Mouse (Mus musculus) intestine, postnatal 0 days (tissue): Measurements from ENCODE around the gene Sec14l2. TPM values are rescaled to one million over a fixed set of nuclear protein-coding genes. Genes with fewer than 3 reads are reported as not detected.

Source experiments
- ATAC-seq: fragments of 200-750 bp; cut with Nextera tagmentation; 2 replicates; pipeline ENCODE4 v1.8.0; 2017; ENCODE audit warnings: mild to moderate bottlenecking, moderate TSS enrichment, moderate library complexity
- H3K27ac ChIP-seq: fragments of 300-500 bp; sonication (generic); 2 replicates; pipeline ENCODE4 v1.5.1; 2014; ENCODE audit warnings: mild to moderate bottlenecking, low read depth, low read length, moderate library complexity
- H3K27me3 ChIP-seq: fragments of 300-500 bp; sonication (generic); replicated peaks from 2 replicates; pipeline ENCODE4 v1.6.1; 2014; ENCODE audit warnings: low read length, mixed read lengths; ENCODE audit not compliant: control insufficient read depth, insufficient read depth
- H3K36me3 ChIP-seq: fragments of 300-500 bp; sonication (generic); 2 replicates; pipeline ENCODE4 v1.6.1; 2014; ENCODE audit warnings: mild to moderate bottlenecking, moderate library complexity; ENCODE audit not compliant: control insufficient read depth, insufficient read depth
- H3K4me1 ChIP-seq: fragments of 300-500 bp; sonication (generic); replicated peaks from 2 replicates; pipeline ENCODE4 v1.6.1; 2014; ENCODE audit warnings: antibody characterized with exemption, low read length, mixed read lengths; ENCODE audit not compliant: control insufficient read depth, insufficient read depth
- H3K4me2 ChIP-seq: fragments of 300-500 bp; sonication (generic); replicated peaks from 2 replicates; pipeline ENCODE4 v1.6.1; 2014; ENCODE audit warnings: low read depth, mild to moderate bottlenecking, moderate library complexity
- H3K4me3 ChIP-seq: fragments of 300-500 bp; sonication (generic); 2 replicates; pipeline ENCODE4 v1.5.1; 2014; ENCODE audit warnings: low read depth, low read length
- H3K9ac ChIP-seq: fragments of 300-500 bp; sonication (generic); 2 replicates; pipeline ENCODE4 v1.6.1; 2014; ENCODE audit warnings: mild to moderate bottlenecking, low read depth, low read length
- H3K9me3 ChIP-seq: fragments of 300-500 bp; sonication (generic); 2 replicates; pipeline ENCODE4 v1.6.1; 2016; ENCODE audit warnings: mixed run types; ENCODE audit not compliant: control insufficient read depth
- CTCF ChIP-seq: sonication (generic); IDR thresholded peaks from 2 replicates; pipeline ENCODE4 v1.5.1; 2016; ENCODE audit warnings: low read depth, mild to moderate bottlenecking, control low read depth, antibody characterized with exemption, moderate library complexity
- WGBS: fragments of 180-500 bp; shearing (Covaris S2); extraction: QIAGEN DNeasy Blood & Tissue Kit; methylation state at CpG from one replicate; pipeline ENCODE4 v1.1.7; 2014; 5-methylcytosine and 5-hydroxymethylcytosine counted together
- polyA plus RNA-seq: library from polyadenylated mRNA; unstranded; fragments of >200 nt; fragmentation: Nextera tagmentation; extraction: Ambion mirVana; gene quantifications from 2 replicates; pipeline ENCODE4 v1.2.1, GENCODE M21; 2015

Gene Sec14l2
- polyA plus RNA-seq, 1 experiment from 2014 or later = 7.6 TPM

DNA sequence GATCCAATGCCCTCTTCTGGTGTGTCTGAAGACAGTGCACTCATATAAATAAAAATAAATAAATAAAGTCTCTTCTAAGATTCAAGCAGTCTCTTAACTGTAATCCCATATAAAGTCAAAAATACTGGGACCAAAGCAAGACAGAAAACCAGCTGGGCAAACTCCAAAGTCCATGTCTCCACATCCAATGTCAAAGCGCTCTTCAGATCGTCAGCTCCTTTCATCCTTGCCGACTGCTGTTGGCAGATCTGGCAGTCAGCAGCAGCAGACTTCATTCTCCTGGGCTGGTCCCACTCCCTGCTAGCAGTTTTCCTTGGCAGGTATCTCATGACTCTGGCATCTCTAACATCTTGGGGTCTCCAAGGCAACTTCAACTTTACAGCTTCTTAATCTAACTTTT, 35.5 kb upstream of the Sec14l2 start:
- Histone ChIP-seq H3K4me2 (no peak overlapping the region), H3K9me3 (no peaks in the 10 kb centered on the region), H3K27ac (no peak overlapping the region), H3K9ac (no peak overlapping the region), H3K4me1 (no peaks in the 10 kb centered on the region), H3K4me3 (no peak overlapping the region), H3K27me3 (no peaks in the 10 kb centered on the region), H3K36me3 (no peaks in the 10 kb centered on the region; the same call in 1 of the 2 replicates)
- 86% methylated on average over 3 of the region's 3 CpGs for WGBS
- no peak for ATAC-seq
- TF ChIP-seq CTCF = no peak

DNA sequence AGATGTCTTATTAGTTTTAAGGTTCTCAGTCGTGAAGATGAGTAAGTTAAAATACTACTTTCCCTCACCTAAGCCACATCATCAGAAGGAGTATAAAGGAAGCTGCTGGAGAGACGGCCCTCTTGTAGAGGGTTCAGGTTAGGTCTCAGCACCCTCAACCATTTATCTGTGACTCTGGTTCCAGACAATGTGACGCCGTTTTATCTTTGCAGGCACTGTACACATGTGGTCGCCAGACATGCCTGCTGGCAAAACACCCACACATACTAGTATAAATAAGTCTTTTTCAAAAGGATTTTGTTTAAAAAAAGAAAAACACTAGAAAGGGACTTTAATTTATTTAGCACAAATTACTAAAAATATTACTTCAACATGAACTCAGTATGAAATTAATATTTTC, 32.4 kb upstream of the Sec14l2 start:
- no peak overlapping the region for H3K9ac ChIP-seq
- H3K4me1 ChIP-seq = no peaks in the 10 kb centered on the region
- no peaks in the 10 kb centered on the region for H3K9me3 ChIP-seq
- ATAC-seq = no peak
- no peaks in the 10 kb centered on the region for H3K27me3 ChIP-seq
- TF ChIP-seq CTCF = no peak
- no peak overlapping the region for H3K27ac ChIP-seq
- no peak overlapping the region for H3K4me3 ChIP-seq
- H3K36me3 ChIP-seq = no peaks in the 10 kb centered on the region
- no peak overlapping the region for H3K4me2 ChIP-seq
- WGBS = 72% methylated on average over 5 of the region's 5 CpGs

- WGBS = 90% methylated on average over 7 of the region's 7 CpGs
- Histone ChIP-seq H3K27me3 (no peaks in the 10 kb centered on the region), H3K4me1 (no peaks in the 10 kb centered on the region), H3K36me3 (no peaks in the 10 kb centered on the region), H3K9me3 (no peaks in the 10 kb centered on the region), H3K27ac (no peak overlapping the region), H3K4me2 (no peak overlapping the region), H3K4me3 (no peak overlapping the region), H3K9ac (no peak overlapping the region)
- no peak for TF ChIP-seq CTCF
- ATAC-seq = no peak
These were observed 30.5 kb upstream of the Sec14l2 start for GRCm38 (mm10) chr11:4153694-4154093.

- Histone ChIP-seq H3K4me3 (no peak overlapping the region), H3K4me2 (no peak overlapping the region), H3K9me3 (no peaks in the 10 kb centered on the region), H3K4me1 (no peaks in the 10 kb centered on the region), H3K27me3 (no peaks in the 10 kb centered on the region), H3K9ac (no peak overlapping the region), H3K27ac (no peak overlapping the region), H3K36me3 (0 out of 2 replicates have a peak, but pooled peaks cover 3% of the 10 kb centered on the region)
- TF ChIP-seq CTCF = no peak
- ATAC-seq = no peak
- WGBS = 95% methylated on average over 6 of the region's 6 CpGs
These were observed 26.7 kb upstream of the Sec14l2 start for GRCm38 (mm10) chr11:4149886-4150285.

- Histone ChIP-seq H3K27ac (no peak overlapping the region), H3K4me1 (no peaks in the 10 kb centered on the region), H3K27me3 (no peaks in the 10 kb centered on the region), H3K4me3 (no peak overlapping the region), H3K36me3 (peaks cover 6% of the 10 kb centered on the region; the same call in 1 of the 2 replicates), H3K9me3 (no peaks in the 10 kb centered on the region), H3K4me2 (no peak overlapping the region), H3K9ac (no peak overlapping the region)
- TF ChIP-seq CTCF = no peak
- 86% methylated on average over 9 of the region's 9 CpGs for WGBS
- ATAC-seq = no peak
These were observed 25.4 kb upstream of the Sec14l2 start for GRCm38 (mm10) chr11:4148536-4149156.

DNA sequence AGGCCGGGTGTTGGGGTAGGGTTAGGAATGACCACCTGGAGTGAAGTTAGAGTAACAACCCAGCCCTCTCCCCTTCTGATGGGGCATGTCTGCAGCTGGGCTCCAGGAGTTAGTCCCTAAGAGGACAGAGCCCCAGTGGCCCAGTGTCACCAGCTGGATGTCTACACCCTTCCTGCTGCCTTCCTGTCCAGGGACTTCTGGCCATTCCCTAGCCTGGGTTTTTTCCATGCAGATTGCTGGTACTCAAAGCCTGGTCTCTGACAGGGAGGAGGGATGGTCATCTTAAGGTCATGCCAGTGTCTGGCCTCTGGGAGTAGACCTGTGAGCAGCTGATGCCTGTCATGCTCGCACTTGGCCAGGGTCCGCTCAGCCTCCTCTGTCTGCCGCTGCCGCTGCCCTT, 24.9 kb upstream of the Sec14l2 start:
- 90% methylated on average over 5 of the region's 5 CpGs for WGBS
- Histone ChIP-seq H3K36me3 (peaks cover 11% of the 10 kb centered on the region; the same call in 1 of the 2 replicates), H3K4me2 (no peak overlapping the region), H3K4me3 (no peak overlapping the region), H3K4me1 (no peaks in the 10 kb centered on the region), H3K9ac (no peak overlapping the region), H3K27ac (no peak overlapping the region), H3K9me3 (no peaks in the 10 kb centered on the region), H3K27me3 (no peaks in the 10 kb centered on the region)
- no peak for TF ChIP-seq CTCF
- no peak for ATAC-seq
